Mouse (Mus musculus): ENCODE data around the gene Psmb3. TPM values are rescaled to one million over a fixed set of nuclear protein-coding genes. Genes with fewer than 3 reads are reported as not detected.

Gene Psmb3
- total and polyA plus RNA-seq, 2 experiments from 2014 or later, result 449 to 473 TPM

DNA sequence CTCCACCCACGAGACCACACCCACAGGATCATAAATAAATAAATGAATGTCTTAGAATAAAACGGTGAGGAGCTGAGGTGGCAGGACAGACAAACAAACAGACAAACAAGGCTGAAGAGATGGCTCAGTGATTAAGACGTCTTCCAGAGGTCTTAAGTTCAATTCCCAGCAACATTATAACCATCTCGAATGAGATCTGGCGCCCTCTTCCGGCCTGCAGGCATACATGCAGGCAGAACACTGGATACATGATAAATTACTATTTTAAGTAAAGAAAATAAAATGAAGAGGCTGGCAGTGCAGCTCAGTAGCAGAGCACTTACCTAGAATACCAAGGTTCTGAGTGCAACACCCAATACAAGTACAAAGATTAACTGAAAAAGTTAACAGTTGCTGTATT, 35.5 kb downstream of the Psmb3 start:
- ATAC-seq (ENCODE audit: low FRiP score), result no peak
- Histone ChIP-seq H3K27ac (ENCODE audit: low read depth, low read length) (no peak overlapping the region), H3K4me1 (ENCODE audit: insufficient read depth, low read length) (peaks cover 17% of the 10 kb centered on the region), H3K36me3 (ENCODE audit: insufficient read depth, low read length) (no peaks in the 10 kb centered on the region), H3K9ac (replicated peaks; ENCODE audit: low read length, poor library complexity, severe bottlenecking) (no peak overlapping the region), H3K27me3 (ENCODE audit: insufficient read depth, low read length) (no peaks in the 10 kb centered on the region), H3K4me2 (ENCODE audit: low read depth, low read length, poor library complexity, severe bottlenecking) (no peak overlapping the region), H3K4me3 (ENCODE audit: low read depth, low read length) (no peak overlapping the region), H3K9me3 (ENCODE audit: low read length) (no peaks in the 10 kb centered on the region)
- no peak for DNase-seq (ENCODE audit: low spot score)
- 68% methylated on average over 6 of the region's 6 CpGs for WGBS
- TF ChIP-seq CTCF (IDR thresholded peaks at IDR 0.05), result peak; percentile 56

GRCm38 (mm10) chr11:97739155-97739554, 36.0 kb downstream of the Psmb3 start:
- Histone ChIP-seq H3K9ac (replicated peaks; ENCODE audit: low read length, poor library complexity, severe bottlenecking) (no peak overlapping the region), H3K27me3 (ENCODE audit: insufficient read depth, low read length) (no peaks in the 10 kb centered on the region), H3K4me3 (ENCODE audit: low read depth, low read length) (no peak overlapping the region), H3K4me2 (ENCODE audit: low read depth, low read length, poor library complexity, severe bottlenecking) (no peak overlapping the region), H3K9me3 (ENCODE audit: low read length) (no peaks in the 10 kb centered on the region), H3K36me3 (ENCODE audit: insufficient read depth, low read length) (no peaks in the 10 kb centered on the region), H3K27ac (ENCODE audit: low read depth, low read length) (no peak overlapping the region), H3K4me1 (ENCODE audit: insufficient read depth, low read length) (peaks cover 17% of the 10 kb centered on the region)
- DNase-seq (ENCODE audit: low spot score), result no peak
- WGBS, result 87% methylated on average over 3 of the region's 3 CpGs
- no peak for ATAC-seq (ENCODE audit: low FRiP score)
- TF ChIP-seq CTCF (IDR thresholded peaks at IDR 0.05), result peak; percentile 34

DNA sequence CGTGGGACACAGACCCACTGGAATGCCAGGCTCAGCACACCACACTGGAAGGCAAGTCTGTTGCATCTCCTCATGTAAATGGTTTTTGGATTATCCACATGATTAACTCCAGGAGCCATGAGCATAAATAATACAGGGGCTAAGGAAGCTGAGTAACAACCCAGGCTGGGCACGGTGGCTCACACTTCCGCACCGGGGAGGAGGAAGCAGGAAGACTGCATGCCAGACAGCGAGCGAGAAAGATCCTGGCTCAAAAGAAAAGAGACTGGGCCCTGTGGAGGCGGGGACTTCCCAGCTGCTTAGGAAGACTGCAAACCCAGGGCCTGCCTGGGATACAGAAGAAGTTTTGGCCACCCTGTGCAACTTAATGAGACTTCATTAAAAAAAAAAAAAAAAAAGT, 37.0 kb downstream of the Psmb3 start:
- H3K4me1 ChIP-seq (ENCODE audit: insufficient read depth, low read length), result peaks cover 17% of the 10 kb centered on the region
- H3K9me3 ChIP-seq (ENCODE audit: low read length), result no peaks in the 10 kb centered on the region
- no peak for ATAC-seq (ENCODE audit: low FRiP score)
- DNase-seq (ENCODE audit: low spot score), result no peak
- no peak overlapping the region for H3K27ac ChIP-seq (ENCODE audit: low read depth, low read length)
- 32% methylated on average over 7 of the region's 7 CpGs for WGBS
- no peaks in the 10 kb centered on the region for H3K27me3 ChIP-seq (ENCODE audit: insufficient read depth, low read length)
- H3K4me2 ChIP-seq (ENCODE audit: low read depth, low read length, poor library complexity, severe bottlenecking), result no peak overlapping the region
- H3K36me3 ChIP-seq (ENCODE audit: insufficient read depth, low read length), result no peaks in the 10 kb centered on the region
- H3K4me3 ChIP-seq (ENCODE audit: low read depth, low read length), result no peak overlapping the region
- no peak for TF ChIP-seq CTCF (IDR thresholded peaks at IDR 0.05)
- H3K9ac ChIP-seq (replicated peaks; ENCODE audit: low read length, poor library complexity, severe bottlenecking), result no peak overlapping the region

GRCm38 (mm10) chr11:97742157-97742556, 39.0 kb downstream of the Psmb3 start:
- WGBS, result 95% methylated on average over 5 of the region's 5 CpGs
- Histone ChIP-seq H3K4me3 (ENCODE audit: low read depth, low read length) (0 out of 2 replicates have a peak overlapping the region, but pooled peaks have one; percentile 8), H3K27me3 (ENCODE audit: insufficient read depth, low read length) (no peaks in the 10 kb centered on the region), H3K27ac (ENCODE audit: low read depth, low read length) (no peak overlapping the region), H3K4me1 (ENCODE audit: insufficient read depth, low read length) (peaks cover 17% of the 10 kb centered on the region), H3K36me3 (ENCODE audit: insufficient read depth, low read length) (peaks cover 4% of the 10 kb centered on the region; the same call in 1 of the 2 replicates), H3K9ac (replicated peaks; ENCODE audit: low read length, poor library complexity, severe bottlenecking) (no peak overlapping the region), H3K4me2 (ENCODE audit: low read depth, low read length, poor library complexity, severe bottlenecking) (peak overlapping the region; percentile 77; the same call in 1 of the 2 replicates), H3K9me3 (ENCODE audit: low read length) (no peaks in the 10 kb centered on the region)
- TF ChIP-seq CTCF (IDR thresholded peaks at IDR 0.05), result no peak
- ATAC-seq (ENCODE audit: low FRiP score), result no peak
- no peak for DNase-seq (ENCODE audit: low spot score)

DNA sequence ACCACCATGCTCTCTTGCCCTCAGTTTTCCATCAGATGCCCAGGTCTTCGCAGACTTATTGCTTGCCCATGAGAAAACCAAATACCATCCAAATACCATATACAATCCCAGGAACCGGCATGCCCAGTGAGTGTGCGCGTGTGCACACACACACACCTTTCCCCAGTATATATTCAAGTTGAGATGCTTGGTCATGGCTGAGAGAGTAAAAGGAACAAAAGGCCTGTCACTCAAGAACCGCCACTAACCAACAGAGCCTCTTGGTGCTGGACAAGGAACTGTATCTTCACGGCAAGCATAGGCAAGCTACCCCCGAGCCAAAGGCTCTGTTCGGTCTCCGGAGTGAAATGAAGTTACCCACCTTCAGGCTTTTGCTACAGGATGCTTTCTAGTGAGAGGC, 39.4 kb downstream of the Psmb3 start:
- TF ChIP-seq CTCF (IDR thresholded peaks at IDR 0.05), result no peak
- Histone ChIP-seq H3K9ac (replicated peaks; ENCODE audit: low read length, poor library complexity, severe bottlenecking) (peak overlapping the region; percentile 92; the same call in 1 of the 2 replicates), H3K9me3 (ENCODE audit: low read length) (no peaks in the 10 kb centered on the region), H3K4me3 (ENCODE audit: low read depth, low read length) (peak overlapping the region; percentile 71; the same call in 1 of the 2 replicates), H3K4me1 (ENCODE audit: insufficient read depth, low read length) (peaks cover 17% of the 10 kb centered on the region), H3K27me3 (ENCODE audit: insufficient read depth, low read length) (no peaks in the 10 kb centered on the region), H3K4me2 (ENCODE audit: low read depth, low read length, poor library complexity, severe bottlenecking) (peak overlapping the region; percentile 77), H3K27ac (ENCODE audit: low read depth, low read length) (no peak overlapping the region), H3K36me3 (ENCODE audit: insufficient read depth, low read length) (peaks cover 6% of the 10 kb centered on the region; the same call in 1 of the 2 replicates)
- DNase-seq (ENCODE audit: low spot score), result no peak
- no peak for ATAC-seq (ENCODE audit: low FRiP score)
- 60% methylated on average over 9 of the region's 9 CpGs for WGBS

GRCm38 (mm10) chr11:97743423-97743822, 40.2 kb downstream of the Psmb3 start:
- Histone ChIP-seq H3K4me1 (ENCODE audit: insufficient read depth, low read length) (peaks cover 17% of the 10 kb centered on the region), H3K9me3 (ENCODE audit: low read length) (no peaks in the 10 kb centered on the region), H3K27me3 (ENCODE audit: insufficient read depth, low read length) (no peaks in the 10 kb centered on the region), H3K27ac (ENCODE audit: low read depth, low read length) (peak overlapping the region; percentile 99; the same call in 1 of the 2 replicates), H3K4me3 (ENCODE audit: low read depth, low read length) (peak overlapping the region; percentile 71), H3K36me3 (ENCODE audit: insufficient read depth, low read length) (peaks cover 11% of the 10 kb centered on the region; the same call in 1 of the 2 replicates), H3K4me2 (ENCODE audit: low read depth, low read length, poor library complexity, severe bottlenecking) (peak overlapping the region; percentile 77), H3K9ac (replicated peaks; ENCODE audit: low read length, poor library complexity, severe bottlenecking) (peak overlapping the region; percentile 92)
- DNase-seq (ENCODE audit: low spot score) (no peak), ATAC-seq (ENCODE audit: low FRiP score) (no peak)
- WGBS, result 26% methylated on average over 9 of the region's 9 CpGs
- no peak for TF ChIP-seq CTCF (IDR thresholded peaks at IDR 0.05)
